Mouse (Mus musculus) lung, embryonic 16.5 days (tissue): ENCODE measurements around the gene Osbp2. TPM values are rescaled to one million over a fixed set of nuclear protein-coding genes. Genes with fewer than 3 reads are reported as not detected.

ENCODE experiments used
- ATAC-seq: fragments of 200-750 bp; cut with Nextera tagmentation; 2 replicates; pipeline ENCODE4 v1.8.0; 2017; ENCODE audit warnings: low read depth, mild to moderate bottlenecking, moderate library complexity
- H3K27ac ChIP-seq: fragments of 300-500 bp; sonication (generic); 2 replicates; pipeline ENCODE4 v1.5.1; 2014; ENCODE audit warnings: mild to moderate bottlenecking, control low read depth, low read length
- H3K27me3 ChIP-seq: fragments of 300-500 bp; sonication (generic); 2 replicates; pipeline ENCODE4 v1.6.1; 2014; ENCODE audit warnings: low read depth, low read length, mixed read lengths; ENCODE audit not compliant: control insufficient read depth, insufficient read depth
- H3K36me3 ChIP-seq: fragments of 300-500 bp; sonication (generic); 2 replicates; pipeline ENCODE4 v1.6.1; 2014; ENCODE audit warnings: low read length; ENCODE audit not compliant: control insufficient read depth, insufficient read depth
- H3K4me1 ChIP-seq: fragments of 300-500 bp; sonication (generic); replicated peaks from 2 replicates; pipeline ENCODE4 v1.6.1; 2014; ENCODE audit warnings: low read length, mixed read lengths; ENCODE audit not compliant: control insufficient read depth, insufficient read depth
- H3K4me2 ChIP-seq: fragments of 300-500 bp; sonication (generic); 2 replicates; pipeline ENCODE4 v1.6.1; 2014; ENCODE audit warnings: low read depth, low read length, control low read depth
- H3K4me3 ChIP-seq: fragments of 300-500 bp; sonication (generic); 2 replicates; pipeline ENCODE4 v1.5.1; 2014; ENCODE audit warnings: mild to moderate bottlenecking, low read length, control low read depth
- H3K9ac ChIP-seq: fragments of 300-500 bp; sonication (generic); 2 replicates; pipeline ENCODE4 v1.6.1; 2014; ENCODE audit warnings: low read length, control low read depth
- H3K9me3 ChIP-seq: fragments of 300-500 bp; sonication (generic); 2 replicates; pipeline ENCODE4 v1.6.1; 2016; ENCODE audit warnings: low read length; ENCODE audit not compliant: control insufficient read depth
- WGBS: fragments of 180-500 bp; shearing (Covaris S2); extraction: QIAGEN DNeasy Blood & Tissue Kit; methylation state at CpG from one replicate; pipeline ENCODE4 v1.1.7; 2014; 5-methylcytosine and 5-hydroxymethylcytosine counted together
- polyA plus RNA-seq: library from polyadenylated mRNA; unstranded; fragments of >200 nt; fragmentation: Nextera tagmentation; extraction: Ambion mirVana; gene quantifications from 2 replicates; pipeline ENCODE4 v1.2.1, GENCODE M21; 2015

The Osbp2 gene
- polyA plus RNA-seq, 1 experiment from 2014 or later: 0.23 TPM

GRCm38 (mm10) chr11:3674545-3674944, 189.2 kb downstream of the Osbp2 start:
- no peak for ATAC-seq
- 84% methylated on average over 4 of the region's 4 CpGs for whole genome bisulfite sequencing

GRCm38 (mm10) chr11:3671000-3671628, 192.6 kb downstream of the Osbp2 start:
- 97% methylated on average over 1 of the region's 1 CpGs for WGBS
- no peak for ATAC-seq
- no peak overlapping the region for H3K9ac ChIP-seq
- no peaks in the 10 kb centered on the region for H3K4me1 ChIP-seq
- no peak overlapping the region for H3K27ac ChIP-seq
- H3K27me3 ChIP-seq: no peaks in the 10 kb centered on the region
- H3K9me3 ChIP-seq: no peaks in the 10 kb centered on the region
- no peak overlapping the region for H3K4me2 ChIP-seq
- H3K4me3 ChIP-seq: no peak overlapping the region
- peaks cover 32% of the 10 kb centered on the region for H3K36me3 ChIP-seq

More at GRCm38 (mm10) chr11:3674545-3674944, 189.2 kb downstream of the Osbp2 start:
- Histone ChIP-seq H3K9ac (no peak overlapping the region), H3K9me3 (no peaks in the 10 kb centered on the region), H3K4me2 (no peak overlapping the region), H3K27me3 (no peaks in the 10 kb centered on the region), H3K4me3 (no peak overlapping the region), H3K36me3 (peaks cover 49% of the 10 kb centered on the region), H3K4me1 (no peaks in the 10 kb centered on the region), H3K27ac (no peak overlapping the region)

GRCm38 (mm10) chr11:3669849-3670248, 193.9 kb downstream of the Osbp2 start:
- no peaks in the 10 kb centered on the region for H3K4me1 ChIP-seq
- no peaks in the 10 kb centered on the region for H3K9me3 ChIP-seq
- no peaks in the 10 kb centered on the region for H3K27me3 ChIP-seq
- no peak overlapping the region for H3K27ac ChIP-seq
- H3K36me3 ChIP-seq: peaks cover 26% of the 10 kb centered on the region
- no peak for ATAC-seq
- H3K4me2 ChIP-seq: no peak overlapping the region
- H3K9ac ChIP-seq: no peak overlapping the region
- H3K4me3 ChIP-seq: no peak overlapping the region

GRCm38 (mm10) chr11:3668768-3669167, 194.9 kb downstream of the Osbp2 start:
- no peak overlapping the region for H3K27ac ChIP-seq
- peaks cover 17% of the 10 kb centered on the region for H3K36me3 ChIP-seq
- no peak for ATAC-seq
- H3K9ac ChIP-seq: no peak overlapping the region
- no peak overlapping the region for H3K4me3 ChIP-seq
- H3K9me3 ChIP-seq: no peaks in the 10 kb centered on the region
- 85% methylated on average over 2 of the region's 2 CpGs for WGBS
- H3K27me3 ChIP-seq: no peaks in the 10 kb centered on the region
- no peak overlapping the region for H3K4me2 ChIP-seq
- no peaks in the 10 kb centered on the region for H3K4me1 ChIP-seq

GRCm38 (mm10) chr11:3667506-3667905, 196.2 kb downstream of the Osbp2 start:
- Histone ChIP-seq H3K4me1 (no peaks in the 10 kb centered on the region), H3K4me2 (no peak overlapping the region), H3K27me3 (no peaks in the 10 kb centered on the region), H3K36me3 (peaks cover 14% of the 10 kb centered on the region), H3K9me3 (no peaks in the 10 kb centered on the region), H3K4me3 (no peak overlapping the region), H3K9ac (no peak overlapping the region), H3K27ac (no peak overlapping the region)
- 83% methylated on average over 3 of the region's 3 CpGs for WGBS
- no peak for ATAC-seq

GRCm38 (mm10) chr11:3661964-3662363, 201.7 kb downstream of the Osbp2 start:
- Histone ChIP-seq H3K27ac (no peak overlapping the region), H3K27me3 (no peaks in the 10 kb centered on the region), H3K4me3 (no peak overlapping the region), H3K4me1 (no peaks in the 10 kb centered on the region), H3K4me2 (no peak overlapping the region), H3K9me3 (no peaks in the 10 kb centered on the region), H3K36me3 (peaks cover 4% of the 10 kb centered on the region; the same call in 1 of the 2 replicates), H3K9ac (no peak overlapping the region)
- WGBS: 83% methylated on average over 2 of the region's 2 CpGs
- ATAC-seq: no peak

Other genes with a start within 250 kb of the Osbp2 start
- gene Morc2a, start 214.7 kb downstream of the Osbp2 start, polyA plus RNA-seq: 26.5 and 27.0 TPM in 2 replicates
- 0.47 and 0.79 TPM in 2 replicates for gene 4921536K21Rik, start 31.2 kb upstream of the Osbp2 start, polyA plus RNA-seq
- 11.7 and 12.6 TPM in 2 replicates for gene Dusp18, start 31.3 kb upstream of the Osbp2 start, polyA plus RNA-seq
- 3.5 and 4.4 TPM in 2 replicates for gene Slc35e4, start 50.8 kb upstream of the Osbp2 start, polyA plus RNA-seq
- gene Tcn2, start 68.3 kb upstream of the Osbp2 start, polyA plus RNA-seq: 69.7 and 70.1 TPM in 2 replicates
- 76.6 and 78.0 TPM in 2 replicates for gene Pes1, start 100.1 kb upstream of the Osbp2 start, polyA plus RNA-seq
- gene 4930556J24Rik, start 112.9 kb upstream of the Osbp2 start, polyA plus RNA-seq: 0.24 and 0.38 TPM in 2 replicates
- gene Gal3st1, start 119.7 kb upstream of the Osbp2 start, polyA plus RNA-seq: 9.5 and 10.0 TPM in 2 replicates
- gene Sec14l4, start 167.6 kb upstream of the Osbp2 start, polyA plus RNA-seq: 24.1 and 29.7 TPM in 2 replicates
- 41.5 and 63.9 TPM in 2 replicates for gene Sec14l3, start 200.9 kb upstream of the Osbp2 start, polyA plus RNA-seq
- gene Mtfp1, start 231.5 kb upstream of the Osbp2 start, polyA plus RNA-seq: 9.5 and 9.6 TPM in 2 replicates